Mouse (Mus musculus) spleen, postnatal 10 days (tissue): ENCODE measurements at regions not wholly inside any gene's neighbourhood (a gene's known extent, or its start where the extent isn't known, plus 50 kb on each side); places are given as distances from the start of the nearest gene placed in this dataset.

Experiments used
- DNase-seq, 2 experiments: peaks; one replicate each; pipeline ENCODE4 v3.0.0; 2021 to 2022; ENCODE audit warnings: low spot score in 2 of 2

- DNase-seq: no peak
Observed at GRCm38 (mm10) chr15:62901955-62902354, 943.0 kb downstream of the Gsdmc2 start.

GRCm38 (mm10) chr15:62889798-62890197, 955.2 kb downstream of the Gsdmc2 start:
- no peak for DNase-seq

GRCm38 (mm10) chr15:62885331-62885730, 959.6 kb downstream of the Gsdmc2 start:
- DNase-seq: no peak

GRCm38 (mm10) chr15:62871082-62871766, 973.8 kb downstream of the Gsdmc2 start:
- no peak for DNase-seq

- no peak for DNase-seq
Observed at GRCm38 (mm10) chr15:62862574-62862973, 982.4 kb downstream of the Gsdmc2 start.

GRCm38 (mm10) chr15:62861422-62861821, 983.6 kb downstream of the Gsdmc2 start:
- DNase-seq: no peak

- DNase-seq: no peak
Observed at GRCm38 (mm10) chr15:62849326-62849725, 995.7 kb downstream of the Gsdmc2 start.

- DNase-seq: no peak
Observed at GRCm38 (mm10) chr15:62845884-62846283, 999.1 kb downstream of the Gsdmc2 start.

GRCm38 (mm10) chr15:62825586-62825985, 1019.4 kb downstream of the Gsdmc2 start:
- DNase-seq: no peak

GRCm38 (mm10) chr15:62823861-62824518, 1021.0 kb downstream of the Gsdmc2 start:
- DNase-seq: no peak

- no peak for DNase-seq
Observed at GRCm38 (mm10) chr15:62822305-62822704, 1022.7 kb downstream of the Gsdmc2 start.

GRCm38 (mm10) chr15:62813093-62813492, 1031.9 kb downstream of the Gsdmc2 start:
- no peak for DNase-seq

- DNase-seq: no peak
Observed at GRCm38 (mm10) chr15:62812026-62812425, 1033.0 kb downstream of the Gsdmc2 start.

- DNase-seq: no peak
Observed at GRCm38 (mm10) chr15:62809320-62809719, 1035.7 kb downstream of the Gsdmc2 start.

- no peak for DNase-seq
Observed at GRCm38 (mm10) chr15:62808087-62808808, 1036.7 kb downstream of the Gsdmc2 start.

- no peak for DNase-seq
Observed at GRCm38 (mm10) chr15:62807364-62807763, 1037.6 kb downstream of the Gsdmc2 start.

GRCm38 (mm10) chr15:62802770-62803169, 1042.2 kb downstream of the Gsdmc2 start:
- DNase-seq: no peak

- no peak for DNase-seq
Observed at GRCm38 (mm10) chr15:62798731-62799130, 1046.2 kb downstream of the Gsdmc2 start.

- DNase-seq: no peak
Observed at GRCm38 (mm10) chr15:62793569-62793968, 1051.4 kb downstream of the Gsdmc2 start.

- no peak for DNase-seq
Observed at GRCm38 (mm10) chr15:62792084-62792483, 1052.9 kb downstream of the Gsdmc2 start.

- no peak for DNase-seq
Observed at GRCm38 (mm10) chr15:62787753-62788152, 1057.2 kb downstream of the Gsdmc2 start.

GRCm38 (mm10) chr15:62786315-62786714, 1058.7 kb downstream of the Gsdmc2 start:
- DNase-seq: no peak
